Mouse (Mus musculus): ENCODE data around the gene Fggy.
A peak's percentile ranks its signal among the peaks of the same experiment; 100 is the strongest.

Gene Fggy

DNA sequence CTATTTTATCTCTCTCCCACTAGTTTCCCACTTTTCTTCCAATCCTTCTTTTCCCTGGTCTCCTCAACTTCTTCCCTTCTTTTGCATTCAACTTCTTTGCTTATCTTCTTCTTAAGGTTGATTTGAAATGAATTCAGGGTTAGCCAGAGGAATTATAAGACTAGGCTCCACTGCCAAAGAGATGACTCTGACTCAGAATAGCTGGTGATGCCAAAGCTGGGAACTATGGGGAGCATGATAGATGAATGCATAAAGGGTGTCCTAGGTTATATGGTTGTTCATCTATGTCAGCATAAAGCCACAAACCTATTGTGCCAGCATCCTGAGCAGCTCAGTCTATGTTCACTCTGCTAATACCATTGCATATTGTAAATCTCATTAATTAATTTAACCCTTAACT lies 348.8 kb downstream of the Fggy start:
- no peak for DNase-seq (ENCODE audit: low spot score in 2 of 2)

GRCm38 (mm10) chr4:95909689-95910654 lies 352.7 kb downstream of the Fggy start:
- DNase-seq (ENCODE audit: low spot score in 2 of 2), result no peak

DNA sequence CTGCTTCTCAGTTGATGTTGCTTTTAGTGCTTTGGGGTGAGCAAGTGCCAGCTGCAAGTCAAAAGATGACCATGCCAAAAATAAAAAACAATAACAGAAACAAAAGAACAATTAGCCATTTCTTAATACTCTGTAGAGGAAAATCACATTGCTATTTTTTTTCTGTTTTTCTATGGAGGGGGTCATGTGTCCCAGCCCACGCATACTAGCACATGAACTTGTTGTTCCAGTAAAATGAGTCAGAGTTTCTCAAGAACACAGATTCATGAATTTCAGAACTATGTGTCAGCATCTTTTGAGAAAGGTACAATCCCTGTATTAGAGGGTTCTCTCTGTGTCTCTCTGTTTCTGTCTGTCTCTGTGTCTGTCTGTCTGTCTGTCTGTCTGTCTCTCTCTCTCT lies 355.7 kb downstream of the Fggy start:
- no peak for DNase-seq (ENCODE audit: low spot score in 2 of 2)

- no peak for DNase-seq (ENCODE audit: low spot score in 2 of 2)
Measured at GRCm38 (mm10) chr4:95915628-95916579, 358.6 kb downstream of the Fggy start.

- DNase-seq (ENCODE audit: low spot score in 2 of 2), result no peak
Measured at GRCm38 (mm10) chr4:95917703-95918102, 360.4 kb downstream of the Fggy start.

- DNase-seq (ENCODE audit: low spot score in 2 of 2), result no peak
Measured at GRCm38 (mm10) chr4:95920448-95920847, 363.1 kb downstream of the Fggy start.

DNA sequence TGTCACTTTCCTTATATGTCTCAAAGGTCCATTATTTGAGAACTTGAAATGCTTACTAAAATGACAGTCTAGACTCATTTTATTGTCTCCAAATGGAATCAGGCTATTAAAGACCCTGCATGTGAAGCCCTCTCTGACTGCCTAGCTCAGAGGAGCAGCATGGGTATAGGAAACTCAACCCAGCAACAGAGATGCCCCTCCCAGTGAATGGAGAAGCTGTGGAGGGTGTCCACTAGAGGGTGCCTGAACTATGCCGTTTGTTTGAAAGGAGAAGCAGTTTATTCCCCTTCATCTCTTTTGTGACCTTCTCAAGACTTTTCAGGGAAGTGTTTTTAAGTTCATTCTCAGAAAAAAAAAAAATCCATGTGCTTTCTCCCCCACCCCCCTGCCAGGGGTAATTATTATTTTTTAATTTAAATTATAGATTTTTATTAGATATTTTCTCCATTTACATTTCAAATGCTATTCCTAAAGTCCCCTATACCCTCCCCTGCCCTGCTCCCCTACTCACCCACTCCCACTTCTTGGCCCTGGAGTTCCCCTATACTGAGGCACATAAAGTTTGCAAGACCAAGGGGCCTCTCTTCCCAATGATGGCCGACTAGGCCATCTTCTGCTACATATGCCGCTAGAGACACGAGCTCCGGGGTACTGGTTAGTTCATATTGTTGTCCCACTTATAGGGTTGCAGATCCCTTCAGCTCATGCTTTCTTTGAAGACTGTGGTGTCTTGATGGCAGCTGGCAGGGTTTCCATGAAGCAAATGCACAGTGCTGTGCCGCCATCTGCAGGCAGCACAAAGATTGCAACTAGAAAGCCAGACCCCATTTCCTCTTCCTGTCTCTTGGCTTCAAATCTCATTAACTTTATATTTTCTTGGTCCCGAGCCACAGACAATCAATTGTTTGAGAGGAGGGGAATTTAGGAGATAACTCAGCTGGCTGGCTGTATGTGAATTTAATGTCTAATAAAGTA lies 367.2 kb downstream of the Fggy start:
- DNase-seq (ENCODE audit: low spot score in 2 of 2), result peak; percentile 23 to 85

DNA sequence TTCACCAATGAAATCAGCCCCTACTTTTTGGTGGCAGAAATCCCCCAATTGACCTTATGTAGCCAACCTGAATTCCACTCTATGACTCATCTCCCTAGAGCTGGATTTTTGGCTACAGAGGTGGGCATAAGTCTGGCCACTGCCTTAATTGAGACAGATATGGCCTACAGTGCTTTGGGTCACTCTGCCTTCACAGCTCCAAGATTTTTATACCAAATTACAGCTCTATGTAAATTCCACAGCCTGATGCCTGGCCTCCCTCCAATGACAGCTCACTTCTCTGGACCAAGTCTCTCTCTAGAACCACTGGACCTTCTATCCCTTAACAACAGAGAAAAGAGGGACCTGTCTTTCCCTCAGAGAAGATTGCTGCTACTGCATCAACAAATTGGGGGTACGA lies 371.5 kb downstream of the Fggy start:
- no peak for DNase-seq (ENCODE audit: low spot score in 2 of 2)

- DNase-seq (ENCODE audit: low spot score in 2 of 2), result no peak
Measured at GRCm38 (mm10) chr4:95929936-95930335, 372.6 kb downstream of the Fggy start.

DNA sequence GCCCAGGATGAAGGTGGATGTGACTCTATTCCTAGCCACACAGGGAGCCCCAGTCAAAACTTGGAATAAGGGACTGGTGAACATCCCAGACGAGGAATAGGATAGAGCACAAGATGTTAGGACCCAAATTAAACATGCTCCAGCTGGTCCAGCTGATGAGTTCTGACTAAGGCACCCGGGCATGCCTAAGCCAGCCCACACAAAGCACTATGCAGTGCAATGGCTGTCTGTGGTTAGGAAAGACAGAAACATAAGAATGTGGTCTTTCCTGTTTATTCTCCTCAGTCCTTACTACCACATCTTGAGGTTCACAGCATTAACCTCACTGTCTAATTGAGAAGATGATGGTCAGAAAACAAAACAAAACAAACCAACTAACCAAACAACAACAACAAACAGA lies 374.0 kb downstream of the Fggy start:
- DNase-seq (ENCODE audit: low spot score in 2 of 2), result no peak

DNA sequence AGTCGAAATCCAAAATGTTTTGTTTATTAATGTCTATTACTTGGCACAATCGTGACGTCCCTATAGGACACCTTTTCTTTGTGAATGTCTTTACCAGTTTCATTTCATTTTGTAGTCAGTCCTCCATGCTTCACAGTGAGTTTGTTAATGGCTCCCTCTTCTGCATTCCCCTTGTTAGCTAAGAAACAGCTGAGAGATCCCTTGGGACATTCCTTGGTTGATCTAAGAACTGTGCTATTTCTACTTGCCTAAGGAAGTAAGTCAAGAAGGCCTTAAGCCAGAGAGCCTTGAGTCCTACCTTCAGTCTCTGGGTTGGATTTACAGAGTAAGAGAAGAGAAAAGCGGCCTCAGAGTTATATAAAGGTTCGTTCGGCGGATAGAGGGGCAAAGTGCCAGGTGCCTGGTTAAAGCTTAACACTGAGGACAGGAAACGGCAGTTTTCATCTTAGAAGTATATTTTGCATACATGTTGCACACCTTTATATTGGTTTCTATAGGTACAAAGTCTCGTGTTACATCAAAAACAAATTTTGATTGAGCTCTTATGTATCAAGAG lies 376.6 kb downstream of the Fggy start:
- DNase-seq (ENCODE audit: low spot score in 2 of 2), result no peak

DNA sequence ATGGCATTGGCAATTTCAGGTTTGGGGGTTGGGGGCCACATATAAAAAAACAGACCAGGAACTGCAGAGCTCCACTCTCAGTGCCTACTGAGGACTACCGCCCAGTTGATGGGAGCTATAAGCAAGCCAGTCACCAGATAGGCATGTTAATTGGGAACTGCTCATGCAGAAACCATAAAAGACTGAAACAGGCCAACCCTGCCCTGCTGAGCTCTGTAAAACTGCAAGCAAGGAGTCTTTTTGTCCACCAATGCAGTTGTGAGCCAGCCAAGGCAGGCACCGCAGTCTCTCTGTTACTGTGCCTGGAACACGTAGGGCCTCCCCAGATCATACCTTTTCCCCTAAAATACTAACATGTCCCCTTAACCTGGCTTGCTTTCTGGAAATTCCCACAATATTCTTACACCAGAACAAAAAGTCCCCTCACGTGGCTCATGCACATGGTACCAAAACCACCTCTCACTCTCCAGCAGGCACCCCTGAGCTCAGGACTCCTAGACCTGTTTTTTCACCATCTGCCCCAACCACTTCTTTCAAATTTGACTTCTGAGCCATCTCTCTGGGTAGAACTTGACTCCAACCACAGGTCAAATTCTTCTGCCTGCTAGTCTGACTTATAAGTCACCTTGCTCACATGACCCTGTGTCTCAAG lies 377.2 kb downstream of the Fggy start:
- DNase-seq (ENCODE audit: low spot score in 2 of 2), result no peak

- DNase-seq (ENCODE audit: low spot score in 2 of 2), result no peak
Measured at GRCm38 (mm10) chr4:95938701-95939100, 381.4 kb downstream of the Fggy start.

DNA sequence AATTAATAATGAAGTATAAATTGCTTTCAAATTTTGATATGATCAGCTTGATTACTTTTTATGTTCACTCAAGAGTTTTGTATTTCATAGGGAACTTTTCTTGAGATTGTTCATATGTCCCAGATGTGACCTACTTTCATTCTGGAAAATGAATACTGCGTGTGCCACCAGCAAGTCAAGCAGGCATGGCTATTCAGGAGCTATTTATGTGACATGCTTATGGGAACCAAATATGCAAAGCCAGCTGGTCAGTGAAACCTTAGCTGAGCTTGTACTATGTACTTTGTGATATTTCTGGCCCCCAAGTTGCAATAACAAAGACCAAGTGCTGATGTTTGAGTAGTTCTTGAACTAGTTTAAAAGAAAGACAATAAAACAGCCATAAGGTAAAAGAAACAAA lies 390.6 kb downstream of the Fggy start:
- no peak for DNase-seq (ENCODE audit: low spot score in 2 of 2)

DNA sequence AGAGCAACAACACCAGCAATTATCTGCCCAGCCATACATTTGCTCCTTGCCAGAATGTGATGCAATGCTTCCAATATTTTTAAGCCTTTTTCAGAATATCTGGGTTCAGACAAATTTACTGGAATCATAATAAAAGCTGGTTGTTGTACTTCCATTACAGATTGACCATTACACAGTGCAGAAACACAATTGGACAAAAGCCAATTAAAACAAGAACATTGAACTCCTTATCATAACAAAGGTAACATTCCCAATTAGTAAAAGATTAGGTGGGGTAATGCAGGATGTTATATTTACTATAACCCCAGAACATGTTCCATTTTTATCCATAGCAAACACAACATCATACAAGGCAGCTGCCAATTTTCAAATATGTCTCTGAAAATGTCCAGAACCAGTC lies 396.0 kb downstream of the Fggy start:
- no peak for DNase-seq (ENCODE audit: low spot score in 2 of 2)

DNA sequence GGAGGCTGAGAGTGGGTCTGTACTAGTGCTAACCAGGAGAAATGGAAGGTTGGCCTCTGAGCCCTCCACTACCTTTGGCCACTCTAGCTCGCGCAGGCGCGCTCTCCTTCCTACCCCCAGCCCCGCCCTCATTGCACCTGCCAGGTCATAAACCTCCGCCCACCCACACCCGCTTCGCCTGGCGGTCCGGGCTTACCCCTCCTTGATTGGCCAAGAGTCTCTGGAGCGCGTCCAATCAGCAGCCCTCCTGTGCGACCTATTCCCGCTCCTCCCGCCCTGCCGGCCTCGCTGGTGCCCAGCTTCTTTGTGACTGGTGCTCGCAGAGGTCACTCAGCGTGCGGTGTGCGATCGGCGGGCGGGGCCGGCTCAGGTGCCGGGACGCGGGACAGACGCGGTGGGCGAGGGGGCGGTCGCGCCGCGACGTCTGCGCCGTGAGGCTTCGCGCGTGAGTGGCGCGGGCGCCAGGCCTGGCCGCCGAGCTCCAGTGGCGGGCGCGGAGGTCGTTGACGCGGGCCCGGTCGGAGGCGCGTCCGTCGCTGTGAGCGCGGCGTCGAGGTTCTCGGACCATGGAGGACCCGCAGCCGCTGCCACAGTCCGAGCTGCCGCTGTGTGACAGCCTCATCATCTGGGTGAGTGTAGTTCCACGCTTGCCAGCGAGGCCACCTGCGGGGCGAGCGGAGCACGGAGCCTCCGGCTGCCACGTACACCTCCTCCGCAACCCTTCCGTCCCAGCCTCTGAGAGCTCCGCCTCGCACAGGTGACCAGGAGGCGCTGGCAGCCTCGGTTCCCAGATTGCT lies 409.8 kb downstream of the Fggy start, which contains the start of gene Hook1:
Hook1 (plus strand) TSS at position 313 of the 797 bp plus-strand sequence.
- peak; percentile 94 to 97 for DNase-seq (ENCODE audit: low spot score in 2 of 2)

Data from left cerebral cortex, adult 9 months (tissue).